Mouse (Mus musculus): ENCODE measurements around the gene Nr3c2. TPM values are rescaled to one million over a fixed set of nuclear protein-coding genes. Genes with fewer than 3 reads are reported as not detected.
A peak's percentile ranks its signal among the peaks of the same experiment; 100 is the strongest.

The Nr3c2 gene
- polyA plus RNA-seq (2015; fragmentation: Nextera tagmentation; extraction: Ambion mirVana) = 3.6 TPM in 2 replicates

DNA sequence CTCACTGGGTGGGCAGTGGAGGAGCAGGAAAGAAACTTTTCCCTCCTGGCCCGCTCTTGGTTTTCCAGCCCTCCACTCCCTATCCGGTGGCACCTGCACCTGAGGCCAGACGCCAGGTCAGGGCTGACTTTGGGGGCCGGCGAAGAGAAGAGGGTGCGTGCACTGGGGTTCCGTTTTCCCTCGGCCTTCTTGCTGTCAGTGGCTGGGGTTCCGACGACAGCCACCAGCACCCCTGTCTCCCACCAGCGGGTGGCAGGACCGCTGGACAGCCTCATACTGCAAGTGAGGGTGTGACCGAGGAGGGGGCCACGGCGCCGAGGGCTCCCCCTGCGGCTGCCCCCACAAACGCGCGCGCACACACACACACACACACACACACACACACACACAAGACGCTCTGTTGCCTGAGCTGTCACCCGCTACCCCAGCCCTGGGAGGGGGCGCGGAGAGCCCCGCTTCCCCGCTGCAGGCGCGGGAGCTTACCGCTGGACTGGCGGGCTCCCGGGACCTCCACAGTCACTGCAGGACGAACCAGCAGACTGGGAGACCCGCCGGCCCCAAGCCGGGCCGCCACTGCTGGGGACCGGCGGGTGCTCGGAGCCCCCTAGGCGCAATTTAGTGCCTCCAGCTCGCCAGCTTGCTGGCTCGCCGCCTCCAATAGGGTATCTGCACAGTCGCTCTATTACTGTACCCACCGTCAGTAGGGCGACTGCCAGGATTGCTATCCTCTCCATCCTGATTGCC lies at the start of gene Nr3c2:
Gene Nr3c2 (plus strand): TSS at position 32 of the 744 bp plus-strand sequence.
- H3K4me3 ChIP-seq (ENCODE audit: low read length) = peak within 1 kb of the TSS; percentile 73
- ATAC-seq (ENCODE audit: low read depth) = no peak
- peak within 1 kb of the TSS; percentile 100 for H3K4me2 ChIP-seq (ENCODE audit: low read depth, low read length)
- H3K9me3 ChIP-seq (ENCODE audit: control insufficient read depth, low read length) = no peaks in the 10 kb centered on the region
- H3K27ac ChIP-seq (ENCODE audit: low read length) = no peak within 1 kb of the TSS
- H3K36me3 ChIP-seq (ENCODE audit: control insufficient read depth, insufficient read depth, low read length) = no peaks in the 10 kb centered on the region
- peaks cover 15% of the 10 kb centered on the region for H3K4me1 ChIP-seq (replicated peaks; ENCODE audit: control insufficient read depth, insufficient read depth, low read length)
- H3K9ac ChIP-seq (ENCODE audit: low read length) = peak within 1 kb of the TSS; percentile 63
- WGBS = 0% methylated on average over 33 of the region's 47 CpGs
- H3K27me3 ChIP-seq (ENCODE audit: control insufficient read depth, insufficient read depth, low read depth, low read length) = peaks cover 34% of the 10 kb centered on the region

DNA sequence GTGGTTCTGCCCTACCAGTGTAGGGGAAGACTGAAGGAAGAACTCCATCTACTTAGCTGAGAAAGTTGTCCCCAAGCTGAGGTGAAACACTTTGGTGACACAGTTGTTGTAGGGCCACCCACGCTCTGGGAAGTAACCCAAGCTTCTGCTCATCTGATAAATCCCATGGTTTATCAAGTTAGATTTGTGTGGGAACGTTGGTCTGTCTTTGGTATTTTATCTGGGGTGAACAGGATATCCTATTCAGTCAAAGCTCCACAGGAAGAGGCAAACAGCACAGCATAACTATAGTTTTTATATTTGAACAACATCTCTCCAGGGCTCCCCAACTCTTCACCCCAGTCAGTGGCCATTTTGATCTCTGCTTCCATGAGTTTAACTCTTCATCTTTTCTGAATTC lies 40.7 kb upstream of the Nr3c2 start:
- WGBS = 62% methylated on average over 2 of the region's 2 CpGs
- H3K9me3 ChIP-seq (ENCODE audit: control insufficient read depth, low read length) = no peaks in the 10 kb centered on the region
- no peaks in the 10 kb centered on the region for H3K4me1 ChIP-seq (replicated peaks; ENCODE audit: control insufficient read depth, insufficient read depth, low read length)

DNA sequence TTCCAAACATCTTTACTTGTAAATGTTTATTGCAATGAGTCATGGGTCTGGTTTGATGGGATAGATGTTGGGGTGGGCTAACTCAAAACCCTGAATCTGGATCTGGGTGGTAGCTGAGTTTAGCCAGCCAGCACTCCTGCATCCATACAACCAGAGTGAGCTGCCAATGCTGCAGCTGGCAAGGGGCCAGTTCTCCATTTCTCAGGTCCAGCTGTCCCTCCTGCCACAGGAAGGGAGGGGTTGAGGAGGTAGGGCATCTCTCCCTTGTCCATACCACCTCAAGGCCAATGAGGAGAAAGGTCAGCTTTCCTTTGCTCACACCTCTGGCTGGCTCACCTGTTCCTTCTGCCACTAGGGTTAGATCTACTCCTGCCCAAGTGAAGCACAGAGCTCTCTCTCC lies 39.5 kb upstream of the Nr3c2 start:
- ATAC-seq (ENCODE audit: low read depth) = no peak

More for the DNA sequence above, 40.7 kb upstream of the Nr3c2 start:
- Histone ChIP-seq H3K36me3 (ENCODE audit: control insufficient read depth, insufficient read depth, low read length) (no peaks in the 10 kb centered on the region), H3K4me3 (ENCODE audit: low read length) (no peak overlapping the region), H3K27me3 (ENCODE audit: control insufficient read depth, insufficient read depth, low read depth, low read length) (no peaks in the 10 kb centered on the region), H3K27ac (ENCODE audit: low read length) (no peak overlapping the region), H3K4me2 (ENCODE audit: low read depth, low read length) (no peak overlapping the region), H3K9ac (ENCODE audit: low read length) (no peak overlapping the region)
- no peak for ATAC-seq (ENCODE audit: low read depth)

DNA sequence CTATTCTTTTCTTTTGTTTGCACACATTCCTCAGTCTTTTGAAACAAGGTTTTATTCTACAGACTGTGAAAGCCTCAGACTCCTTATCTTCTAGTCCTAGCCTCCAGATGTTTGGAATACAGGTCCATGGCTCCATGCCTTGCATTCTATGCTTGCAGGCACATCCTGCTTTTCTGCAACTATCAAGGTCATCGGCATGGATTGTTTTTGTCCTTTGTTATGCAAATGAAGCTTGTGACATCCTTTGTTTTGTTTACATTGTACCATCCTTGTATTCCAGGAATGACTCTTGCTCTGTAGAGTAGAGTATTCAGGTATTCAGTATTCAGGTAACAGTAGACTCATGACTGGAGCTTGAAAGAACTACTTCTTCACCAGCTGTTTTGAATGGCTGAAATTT lies 36.2 kb upstream of the Nr3c2 start:
- Histone ChIP-seq H3K4me1 (replicated peaks; ENCODE audit: control insufficient read depth, insufficient read depth, low read length) (no peaks in the 10 kb centered on the region), H3K9me3 (ENCODE audit: control insufficient read depth, low read length) (no peaks in the 10 kb centered on the region), H3K36me3 (ENCODE audit: control insufficient read depth, insufficient read depth, low read length) (no peaks in the 10 kb centered on the region), H3K9ac (ENCODE audit: low read length) (no peak overlapping the region), H3K27me3 (ENCODE audit: control insufficient read depth, insufficient read depth, low read depth, low read length) (no peaks in the 10 kb centered on the region), H3K27ac (ENCODE audit: low read length) (no peak overlapping the region), H3K4me3 (ENCODE audit: low read length) (no peak overlapping the region), H3K4me2 (ENCODE audit: low read depth, low read length) (no peak overlapping the region)
- ATAC-seq (ENCODE audit: low read depth) = no peak
- WGBS = 81% methylated on average over 1 of the region's 1 CpGs

More for the DNA sequence above, 39.5 kb upstream of the Nr3c2 start:
- H3K27ac ChIP-seq (ENCODE audit: low read length) = no peak overlapping the region
- H3K27me3 ChIP-seq (ENCODE audit: control insufficient read depth, insufficient read depth, low read depth, low read length) = no peaks in the 10 kb centered on the region
- H3K4me3 ChIP-seq (ENCODE audit: low read length) = no peak overlapping the region
- H3K9me3 ChIP-seq (ENCODE audit: control insufficient read depth, low read length) = no peaks in the 10 kb centered on the region
- no peaks in the 10 kb centered on the region for H3K4me1 ChIP-seq (replicated peaks; ENCODE audit: control insufficient read depth, insufficient read depth, low read length)
- H3K4me2 ChIP-seq (ENCODE audit: low read depth, low read length) = no peak overlapping the region
- H3K36me3 ChIP-seq (ENCODE audit: control insufficient read depth, insufficient read depth, low read length) = no peaks in the 10 kb centered on the region
- no peak overlapping the region for H3K9ac ChIP-seq (ENCODE audit: low read length)

DNA sequence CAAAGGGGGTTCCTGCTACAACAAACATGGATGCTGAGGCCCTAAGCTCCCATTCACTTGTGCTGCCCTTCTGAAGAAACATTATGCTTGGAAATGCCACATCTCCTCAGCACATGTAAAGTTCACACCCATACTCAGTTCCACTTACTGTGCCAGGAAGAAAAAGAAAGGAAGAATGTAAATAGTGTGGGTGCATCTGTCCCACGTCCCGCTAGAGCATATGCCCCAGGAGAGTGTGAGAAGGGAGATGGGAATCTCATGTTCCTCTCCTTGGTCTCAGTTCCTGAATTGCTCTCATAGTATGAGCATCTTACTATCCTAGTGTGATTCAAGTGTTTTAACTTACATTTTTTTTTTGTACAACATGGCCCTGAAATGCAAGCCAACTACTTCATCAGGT lies 22.4 kb upstream of the Nr3c2 start:
- ATAC-seq (ENCODE audit: low read depth) = no peak
- Histone ChIP-seq H3K4me3 (ENCODE audit: low read length) (no peak overlapping the region), H3K4me1 (replicated peaks; ENCODE audit: control insufficient read depth, insufficient read depth, low read length) (no peaks in the 10 kb centered on the region), H3K9ac (ENCODE audit: low read length) (no peak overlapping the region), H3K4me2 (ENCODE audit: low read depth, low read length) (no peak overlapping the region), H3K27ac (ENCODE audit: low read length) (no peak overlapping the region), H3K27me3 (ENCODE audit: control insufficient read depth, insufficient read depth, low read depth, low read length) (no peaks in the 10 kb centered on the region), H3K36me3 (ENCODE audit: control insufficient read depth, insufficient read depth, low read length) (no peaks in the 10 kb centered on the region), H3K9me3 (ENCODE audit: control insufficient read depth, low read length) (no peaks in the 10 kb centered on the region)
- WGBS = 86% methylated on average over 2 of the region's 2 CpGs

DNA sequence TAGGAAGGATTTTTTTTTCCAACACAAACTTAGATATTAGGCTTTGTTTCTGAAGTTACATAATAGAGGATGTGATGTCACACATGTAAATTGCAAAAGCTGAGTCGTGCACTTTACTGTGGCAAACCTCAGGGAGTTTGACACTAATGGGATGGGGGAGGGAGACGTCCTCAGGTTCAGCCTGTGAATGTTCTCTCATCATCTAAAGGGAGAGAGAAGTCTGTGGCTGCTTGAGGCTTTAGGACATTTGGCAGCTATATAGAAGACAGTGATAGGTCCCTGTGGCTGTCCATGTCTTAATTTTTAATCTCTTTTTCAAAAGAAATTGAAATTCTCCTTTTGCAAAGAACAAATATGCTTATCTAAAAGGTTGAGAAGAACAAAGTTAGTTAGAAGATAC lies 2.2 kb upstream of the Nr3c2 start:
- Histone ChIP-seq H3K4me1 (replicated peaks; ENCODE audit: control insufficient read depth, insufficient read depth, low read length) (peaks cover 13% of the 10 kb centered on the region), H3K4me2 (ENCODE audit: low read depth, low read length) (no peak overlapping the region), H3K27ac (ENCODE audit: low read length) (no peak overlapping the region), H3K27me3 (ENCODE audit: control insufficient read depth, insufficient read depth, low read depth, low read length) (peaks cover 31% of the 10 kb centered on the region), H3K4me3 (ENCODE audit: low read length) (no peak overlapping the region), H3K9me3 (ENCODE audit: control insufficient read depth, low read length) (no peaks in the 10 kb centered on the region), H3K36me3 (ENCODE audit: control insufficient read depth, insufficient read depth, low read length) (no peaks in the 10 kb centered on the region), H3K9ac (ENCODE audit: low read length) (no peak overlapping the region)
- ATAC-seq (ENCODE audit: low read depth) = no peak
- WGBS = 1% methylated on average over 2 of the region's 2 CpGs

DNA sequence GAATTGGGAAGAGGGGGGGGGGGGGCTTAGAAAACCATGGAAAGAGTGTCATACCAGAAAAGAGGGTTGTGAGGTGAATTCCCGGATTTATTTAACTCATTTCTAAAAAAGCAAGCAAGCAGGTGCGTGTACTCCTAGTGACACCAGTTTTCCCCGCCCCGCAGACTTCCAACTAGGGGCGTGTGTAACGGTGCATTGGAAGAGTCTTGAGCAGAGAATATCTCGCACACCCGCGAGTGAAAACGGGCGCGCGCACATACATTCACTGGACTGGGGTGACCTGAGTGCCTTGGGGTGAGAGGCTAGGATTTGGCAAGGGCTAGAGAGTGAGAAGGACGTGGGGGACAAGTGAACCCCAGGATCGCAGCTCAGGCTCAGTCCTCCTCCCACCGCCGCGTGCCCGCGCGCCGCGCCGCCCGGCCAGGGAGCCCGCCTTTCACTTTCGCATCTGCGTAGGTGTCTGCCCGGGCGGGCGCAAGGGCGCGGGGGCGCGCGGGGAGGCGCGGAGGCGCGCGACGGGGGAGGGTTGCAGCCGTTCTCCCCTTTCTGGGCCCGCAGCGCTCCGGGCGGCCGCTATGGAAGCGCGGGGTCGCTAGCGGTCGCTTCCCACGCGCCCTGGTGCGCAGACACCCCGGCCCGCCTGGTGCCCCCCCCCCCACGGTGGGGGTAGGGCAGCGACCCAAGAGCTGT lies 376 bp upstream of the Nr3c2 start:
- under 1% methylated on average over 50 of the region's 60 CpGs for WGBS
- H3K27ac ChIP-seq (ENCODE audit: low read length) = no peak overlapping the region
- ATAC-seq (ENCODE audit: low read depth) = peak; percentile 32

DNA sequence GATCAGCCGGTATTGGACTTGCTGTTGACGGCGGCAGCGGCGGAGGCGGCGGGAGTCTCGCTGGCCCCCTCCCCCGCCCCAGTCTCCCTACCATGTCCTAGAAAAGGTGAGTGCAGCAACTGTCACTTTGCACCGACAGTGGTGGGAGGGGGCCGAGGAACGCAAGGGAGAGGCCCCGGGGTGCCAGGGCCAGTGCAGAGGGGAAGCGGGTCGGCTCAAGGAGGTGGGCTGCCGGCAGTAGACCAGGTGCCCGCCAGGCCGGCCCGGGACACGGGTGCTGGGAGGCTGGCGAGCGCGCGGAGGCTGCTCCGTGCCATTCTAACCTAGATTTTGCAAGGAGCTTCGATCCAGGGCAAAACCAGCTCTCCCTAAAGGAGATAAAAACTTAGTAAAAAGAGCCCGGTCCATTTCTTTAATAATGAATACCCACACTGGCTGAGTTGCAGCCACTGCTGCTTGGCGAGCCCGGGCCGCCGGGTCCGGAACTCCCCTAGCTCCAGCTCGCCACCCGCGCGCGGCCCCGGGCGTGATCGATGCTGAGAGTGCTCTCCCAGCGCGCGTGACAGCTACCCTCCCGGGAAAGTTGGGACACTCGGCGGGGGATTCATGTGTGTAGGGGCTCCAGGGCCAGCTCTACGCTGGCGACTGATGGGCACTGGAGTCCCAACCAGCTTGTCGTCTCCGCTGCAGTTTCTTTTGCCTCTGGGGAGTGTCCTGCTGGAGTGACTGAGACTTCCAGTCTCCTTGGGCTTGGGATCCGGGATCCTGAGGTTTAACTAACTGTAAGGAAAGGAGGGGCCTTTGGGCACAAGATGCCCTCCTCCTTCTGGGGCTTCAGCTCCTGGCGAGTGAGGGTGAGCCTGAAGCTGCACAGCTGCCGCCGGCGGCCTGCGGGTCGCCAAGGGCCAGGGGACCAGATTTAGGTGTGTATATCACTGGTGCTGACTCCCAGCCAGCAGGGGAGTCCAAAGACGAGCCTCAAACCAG lies 1.2 kb downstream of the Nr3c2 start:
- peak overlapping the region; percentile 63 for H3K9ac ChIP-seq (ENCODE audit: low read length)
- H3K9me3 ChIP-seq (ENCODE audit: control insufficient read depth, low read length) = no peaks in the 10 kb centered on the region
- peaks cover 34% of the 10 kb centered on the region for H3K27me3 ChIP-seq (ENCODE audit: control insufficient read depth, insufficient read depth, low read depth, low read length)
- WGBS = under 1% methylated on average over 58 of the region's 58 CpGs
- no peak for ATAC-seq (ENCODE audit: low read depth)
- H3K4me1 ChIP-seq (replicated peaks; ENCODE audit: control insufficient read depth, insufficient read depth, low read length) = peaks cover 15% of the 10 kb centered on the region
- H3K4me2 ChIP-seq (ENCODE audit: low read depth, low read length) = peak overlapping the region; percentile 100
- H3K27ac ChIP-seq (ENCODE audit: low read length) = no peak overlapping the region
- H3K36me3 ChIP-seq (ENCODE audit: control insufficient read depth, insufficient read depth, low read length) = no peaks in the 10 kb centered on the region
- peak overlapping the region; percentile 73 for H3K4me3 ChIP-seq (ENCODE audit: low read length)

More for the DNA sequence above, 376 bp upstream of the Nr3c2 start:
- Histone ChIP-seq H3K4me1 (replicated peaks; ENCODE audit: control insufficient read depth, insufficient read depth, low read length) (peaks cover 15% of the 10 kb centered on the region), H3K36me3 (ENCODE audit: control insufficient read depth, insufficient read depth, low read length) (no peaks in the 10 kb centered on the region), H3K4me2 (ENCODE audit: low read depth, low read length) (peak overlapping the region; percentile 100), H3K4me3 (ENCODE audit: low read length) (peak overlapping the region; percentile 73), H3K9me3 (ENCODE audit: control insufficient read depth, low read length) (no peaks in the 10 kb centered on the region), H3K27me3 (ENCODE audit: control insufficient read depth, insufficient read depth, low read depth, low read length) (peaks cover 34% of the 10 kb centered on the region), H3K9ac (ENCODE audit: low read length) (peak overlapping the region; percentile 63)
